In genomic region chr11:4403381-4403780, GRCm38 (mm10) we compare ENCODE assay signal across 29 mouse cellular contexts. TPM values are rescaled to one million over a fixed set of nuclear protein-coding genes. Genes with fewer than 3 reads are reported as not detected.
"Had no signal": no experiment of that assay in that cellular context is flagged by ENCODE, and none has a peak within 500 bp of the region (broad histone marks: within the 10 kb centered on the region; RNA-seq: fewer than 3 reads in every experiment).

No protein-coding gene starts in this region.

- H3K9me3 ChIP-seq: embryonic facial prominence, embryonic 10.5 days; embryonic facial prominence, embryonic 12.5 days; embryonic facial prominence, embryonic 13.5 days; embryonic facial prominence, embryonic 15.5 days; forebrain, embryonic 10.5 days; forebrain, embryonic 12.5 days; forebrain, embryonic 13.5 days; forebrain, embryonic 15.5 days; heart, embryonic 10.5 days had no signal

- H3K9ac ChIP-seq: embryonic facial prominence, embryonic 12.5 days; embryonic facial prominence, embryonic 13.5 days; embryonic facial prominence, embryonic 15.5 days; forebrain, embryonic 12.5 days; forebrain, embryonic 13.5 days; forebrain, embryonic 15.5 days had no signal

- H3K27ac ChIP-seq: embryonic facial prominence, embryonic 10.5 days; embryonic facial prominence, embryonic 12.5 days; embryonic facial prominence, embryonic 13.5 days; embryonic facial prominence, embryonic 15.5 days; forebrain, embryonic 10.5 days; forebrain, embryonic 12.5 days; forebrain, embryonic 13.5 days; forebrain, embryonic 15.5 days; gastrocnemius, adult 2 months; heart, adult 2 months; heart, embryonic 10.5 days had no signal

- H3K36me3 ChIP-seq: embryonic facial prominence, embryonic 10.5 days; embryonic facial prominence, embryonic 12.5 days; embryonic facial prominence, embryonic 13.5 days; embryonic facial prominence, embryonic 15.5 days; forebrain, embryonic 10.5 days; forebrain, embryonic 12.5 days; forebrain, embryonic 15.5 days; heart, embryonic 10.5 days had no signal

- ATAC-seq: forebrain, embryonic 13.5 days; forebrain, embryonic 14.5 days; forebrain, embryonic 15.5 days; forebrain, embryonic 16.5 days had no signal

- H3K4me2 ChIP-seq: embryonic facial prominence, embryonic 12.5 days; embryonic facial prominence, embryonic 13.5 days; embryonic facial prominence, embryonic 15.5 days; forebrain, embryonic 12.5 days; forebrain, embryonic 13.5 days; forebrain, embryonic 15.5 days had no signal

- H3K4me1 ChIP-seq: embryonic facial prominence, embryonic 12.5 days; embryonic facial prominence, embryonic 13.5 days; embryonic facial prominence, embryonic 15.5 days; forebrain, embryonic 12.5 days; forebrain, embryonic 13.5 days; forebrain, embryonic 15.5 days had no signal

- DNase-seq: cerebellum, adult 9-10 months; cerebellum, adult 9-11 months; cerebellum, postnatal 10 days; cerebellum, postnatal 14 days; cerebellum, postnatal 25 days; cerebellum, postnatal 36 days; embryo, embryonic 11 days; gastrocnemius, adult 2 months; gastrocnemius, postnatal 10 days; gastrocnemius, postnatal 14 days; gastrocnemius, postnatal 25 days; heart, adult 11 months; heart, adult 18-20 months; heart, adult 2 months had no signal

- H3K4me3 ChIP-seq: embryonic facial prominence, embryonic 10.5 days; embryonic facial prominence, embryonic 12.5 days; embryonic facial prominence, embryonic 13.5 days; embryonic facial prominence, embryonic 15.5 days; erythroblast, embryonic 14.5 days; forebrain, embryonic 10.5 days; forebrain, embryonic 12.5 days; forebrain, embryonic 13.5 days; forebrain, embryonic 15.5 days; gastrocnemius, adult 2 months; heart, adult 2 months; heart, embryonic 10.5 days had no signal

- H3K27me3 ChIP-seq: embryonic facial prominence, embryonic 12.5 days; embryonic facial prominence, embryonic 13.5 days; embryonic facial prominence, embryonic 15.5 days; forebrain, embryonic 12.5 days; forebrain, embryonic 13.5 days; forebrain, embryonic 15.5 days had no signal

RNA-seq across cellular contexts. Expression of gene Hormad2, which starts 37.5 kb away (rescaled TPM):
- total RNA-seq: gastrocnemius, adult 18-20 months; gastrocnemius, adult 2 months; gastrocnemius, adult 8-10 months; gastrocnemius, postnatal 14 days; gastrocnemius, postnatal 25 days; heart, adult 18-20 months; heart, adult 8-10 months had no signal
- polyA plus RNA-seq: embryonic facial prominence, embryonic 13.5 days; erythroblast, embryonic 14.5 days; forebrain, embryonic 12.5 days; forebrain, embryonic 15.5 days; heart, adult 2 months had no signal
